Mouse (Mus musculus): ENCODE results near the gene Orm1.

GRCm38 (mm10) chr4:63391322-63391721 lies 47.0 kb downstream of the Orm1 start:
- no peak for TF ChIP-seq USF1 (IDR thresholded peaks at IDR 0.05; ENCODE audit: low read depth)
- no peak for TF ChIP-seq POLR2A (IDR thresholded peaks at IDR 0.05; ENCODE audit: insufficient read length, low read depth)
- TF ChIP-seq POLR2AphosphoS2 (IDR thresholded peaks at IDR 0.05; ENCODE audit: insufficient read length, low read depth), result no peak

All from myocyte (in vitro differentiated cells).